Mouse (Mus musculus): ENCODE data around the gene Slc11a2.

GRCm38 (mm10) chr15:100346761-100347160, 78.1 kb downstream of the Slc11a2 start:
- TF ChIP-seq CTCF (IDR thresholded peaks at IDR 0.05; ENCODE audit: insufficient read depth, low read length) (no peak), POLR2A (IDR thresholded peaks at IDR 0.05; ENCODE audit: borderline replicate concordance, extremely low read depth, low read depth, low read length) (no peak)
